8 mouse cellular contexts compared by ENCODE assay signal in the genomic region with DNA sequence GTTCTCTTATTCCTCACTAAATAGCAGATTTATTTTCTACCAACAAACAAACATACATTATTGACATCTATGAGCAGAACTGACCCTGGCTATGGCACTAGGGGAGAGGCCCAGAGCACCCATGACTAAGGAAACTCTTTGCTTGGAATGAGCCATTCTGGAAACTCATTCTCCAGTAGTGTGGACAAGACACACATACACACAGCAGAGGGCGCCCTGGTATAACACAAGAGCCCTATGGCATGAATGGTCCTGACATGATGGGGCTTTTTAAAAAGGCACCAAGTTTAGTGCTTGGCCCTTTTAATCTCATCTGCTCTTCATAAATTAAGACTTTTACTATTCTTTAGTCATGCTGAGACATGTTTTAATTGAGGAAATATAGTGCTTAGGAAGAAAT. TPM values are rescaled to one million over a fixed set of nuclear protein-coding genes. Genes with fewer than 3 reads are reported as not detected.
DNase-seq lines count a peak whose midpoint lies in the region; ATAC-seq and TF ChIP-seq lines count a peak whose summit lies in the region.

No protein-coding gene starts in this region.

- TF ChIP-seq POLR2A in kidney, adult 2 months (IDR thresholded peaks at IDR 0.05; ENCODE audit: low read depth, low read length) = no peak

- TF ChIP-seq CTCF in kidney, adult 2 months (conservative IDR thresholded peaks at IDR 0.05; ENCODE audit: insufficient read depth, insufficient read length, low read depth, low read length) = peak; percentile 62
- peak; percentile 20; the same call in 1 of the 2 replicates for TF ChIP-seq CTCF in liver, embryonic 14.5 days (IDR thresholded peaks at IDR 0.05; ENCODE audit: low read depth)

- H3K4me2 ChIP-seq in hindbrain, embryonic 14.5 days (replicated peaks) = no peak overlapping the region
- no peak overlapping the region for H3K4me2 ChIP-seq in liver, embryonic 14.5 days (ENCODE audit: low read depth)

- peak; percentile 34 for DNase-seq in kidney, adult 2 months
- DNase-seq in kidney, adult 11 months = no peak
- DNase-seq in NIH3T3 (ENCODE audit: low read depth) = peak; percentile 13
- DNase-seq in cerebellum, adult 9-10 months = peak; percentile 52
- DNase-seq in hindbrain, embryonic 14.5 days (ENCODE audit: low spot score) = peak; percentile 82
- no peak for DNase-seq in liver, embryonic 14.5 days (ENCODE audit: low read depth in 3 of 3, low spot score in 3 of 3)
- DNase-seq in c-Kit-positive CD71-positive TER-119-positive erythroid progenitor cells, embryonic 14.5 days (ENCODE audit: low spot score) = no peak
- no peak for DNase-seq in heart, embryonic 10.5 days (ENCODE audit: low spot score)

- ATAC-seq in hindbrain, embryonic 14.5 days (ENCODE audit: low FRiP score) = peak; percentile 55; the same call in 1 of the 2 replicates
- ATAC-seq in liver, embryonic 14.5 days (ENCODE audit: insufficient read depth) = no peak

- H3K4me3 ChIP-seq in kidney, adult 2 months (ENCODE audit: insufficient read depth, low read depth, low read length) = no peak overlapping the region
- H3K4me3 ChIP-seq in hindbrain, embryonic 14.5 days (replicated peaks; ENCODE audit: low read length) = no peak overlapping the region
- H3K4me3 ChIP-seq in liver, embryonic 14.5 days (ENCODE audit: insufficient read depth in 1 of 2, low read depth in 2 of 2, low read length in 2 of 2) = no peak overlapping the region
- H3K4me3 ChIP-seq in heart, embryonic 10.5 days = no peak overlapping the region

- no peaks in the 10 kb centered on the region; the same call in 1 of the 2 replicates for H3K27me3 ChIP-seq in kidney, adult 2 months (replicated peaks; ENCODE audit: control insufficient read depth, insufficient read depth, low read length)
- H3K27me3 ChIP-seq in hindbrain, embryonic 14.5 days (ENCODE audit: control insufficient read depth, insufficient read depth, low read length) = no peaks in the 10 kb centered on the region
- H3K27me3 ChIP-seq in liver, embryonic 14.5 days (ENCODE audit: control insufficient read depth, insufficient read depth, low read length) = no peaks in the 10 kb centered on the region
- H3K27me3 ChIP-seq in heart, embryonic 10.5 days (ENCODE audit: insufficient read depth, poor library complexity, severe bottlenecking) = no peaks in the 10 kb centered on the region

- TF ChIP-seq EP300 in liver, embryonic 14.5 days (IDR thresholded peaks at IDR 0.05; ENCODE audit: low read depth) = no peak

- H3K9me3 ChIP-seq in hindbrain, embryonic 14.5 days (ENCODE audit: control insufficient read depth, low read length) = 0 out of 2 replicates have a peak, but pooled peaks cover 8% of the 10 kb centered on the region
- H3K9me3 ChIP-seq in liver, embryonic 14.5 days (ENCODE audit: control insufficient read depth, low read length) = no peaks in the 10 kb centered on the region
- H3K9me3 ChIP-seq in heart, embryonic 10.5 days = no peaks in the 10 kb centered on the region

- no peak overlapping the region for H3K9ac ChIP-seq in hindbrain, embryonic 14.5 days
- H3K9ac ChIP-seq in liver, embryonic 14.5 days (replicated peaks) = no peak overlapping the region

- H3K4me1 ChIP-seq in kidney, adult 2 months (ENCODE audit: control insufficient read depth, insufficient read depth, low read length) = no peaks in the 10 kb centered on the region
- H3K4me1 ChIP-seq in hindbrain, embryonic 14.5 days (replicated peaks; ENCODE audit: control insufficient read depth, insufficient read depth, low read length) = no peaks in the 10 kb centered on the region
- no peaks in the 10 kb centered on the region for H3K4me1 ChIP-seq in liver, embryonic 14.5 days (replicated peaks; ENCODE audit: control insufficient read depth in 2 of 2, insufficient read depth in 2 of 2, low read length in 1 of 2)
- H3K4me1 ChIP-seq in heart, embryonic 10.5 days = no peaks in the 10 kb centered on the region

- H3K36me3 ChIP-seq in kidney, adult 2 months (ENCODE audit: control insufficient read depth, insufficient read depth, low read length) = no peaks in the 10 kb centered on the region
- H3K36me3 ChIP-seq in hindbrain, embryonic 14.5 days (replicated peaks; ENCODE audit: control insufficient read depth, insufficient read depth) = no peaks in the 10 kb centered on the region
- H3K36me3 ChIP-seq in liver, embryonic 14.5 days (replicated peaks; ENCODE audit: control insufficient read depth, insufficient read depth, low read depth) = no peaks in the 10 kb centered on the region
- no peaks in the 10 kb centered on the region for H3K36me3 ChIP-seq in heart, embryonic 10.5 days

- WGBS in kidney, adult 2 months = 7% methylated on average over 1 of the region's 1 CpGs
- WGBS in hindbrain, embryonic 14.5 days = 4% methylated on average over 1 of the region's 1 CpGs
- 4% methylated on average over 1 of the region's 1 CpGs for WGBS in liver, embryonic 14.5 days (ENCODE audit: insufficient replicate concordance)
- WGBS in heart, embryonic 10.5 days = 0% methylated on average over 1 of the region's 1 CpGs

- no peak overlapping the region for H3K27ac ChIP-seq in kidney, adult 2 months (ENCODE audit: insufficient read depth, low read depth, low read length)
- no peak overlapping the region for H3K27ac ChIP-seq in hindbrain, embryonic 14.5 days
- H3K27ac ChIP-seq in liver, embryonic 14.5 days = no peak overlapping the region
- no peak overlapping the region for H3K27ac ChIP-seq in heart, embryonic 10.5 days

RNA-seq across cellular contexts. Expression of gene Sln, which starts 40.1 kb away (rescaled TPM):
- 0.07 and 7.1 TPM in 2 replicates for polyA plus RNA-seq in kidney, adult 2 months (2012; rRNA removed)
- 0.20 TPM in 1 of 2 replicates, not detected in the other for polyA plus RNA-seq in hindbrain, embryonic 14.5 days (2014; fragmentation: Nextera tagmentation; extraction: Ambion mirVana)
- polyA plus RNA-seq in liver, embryonic 14.5 days (2012; rRNA removed) = not detected in 2 replicates
- polyA plus RNA-seq in liver, embryonic 14.5 days (2014; fragmentation: Nextera tagmentation; extraction: Ambion mirVana) = 0.10 TPM in 1 of 2 replicates, not detected in the other
- polyA plus RNA-seq in heart, embryonic 10.5 days (2016; fragmentation: Nextera tagmentation; extraction: Ambion mirVana) = 1.5 and 1.7 TPM in 2 replicates

Comparison
In these comparisons a context has a peak if more than half of its experiments do, and no peak if none do; other contexts are left out.
1. DNase-seq: peak in kidney, adult 2 months (single experiment), NIH3T3 (single experiment), cerebellum, adult 9-10 months (single experiment) and hindbrain, embryonic 14.5 days (single experiment); none in kidney, adult 11 months (single experiment), liver, embryonic 14.5 days (0 of 3), c-Kit-positive CD71-positive TER-119-positive erythroid progenitor cells, embryonic 14.5 days (single experiment) and heart, embryonic 10.5 days (single experiment).